Mouse (Mus musculus): ENCODE data around the gene Abca6.

DNA sequence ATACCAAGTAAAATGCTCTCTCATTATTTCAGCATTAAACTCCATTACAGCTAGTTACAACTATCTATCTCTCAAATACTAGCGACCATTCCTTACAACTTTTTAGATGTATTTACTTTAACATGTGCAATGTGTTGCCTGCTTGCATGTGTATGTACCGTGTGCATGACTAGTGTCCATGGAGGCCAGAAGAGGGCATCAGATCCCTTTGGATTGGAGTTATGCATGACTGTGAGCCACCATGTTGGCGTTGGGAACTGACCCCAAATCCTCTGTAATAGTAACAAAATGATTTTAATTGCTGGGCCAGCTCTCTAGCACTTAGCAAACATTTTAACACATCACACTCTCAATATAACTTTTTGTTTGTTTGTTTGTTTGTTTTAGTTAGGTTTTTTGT lies 36.8 kb upstream of the Abca6 start:
- TF ChIP-seq POLR2A (IDR thresholded peaks at IDR 0.05; ENCODE audit: low read depth, low read length) (no peak), CTCF (IDR thresholded peaks at IDR 0.05; ENCODE audit: extremely low read depth, insufficient read length, insufficient replicate concordance, low read depth, low read length) (no peak)
